Mouse (Mus musculus): ENCODE measurements around the gene Pdp2.

GRCm38 (mm10) chr8:104595773-104596536, 4.7 kb downstream of the Pdp2 start:
- TF ChIP-seq CTCF (IDR thresholded peaks at IDR 0.05; ENCODE audit: borderline replicate concordance, control insufficient read depth, extremely low read depth, insufficient read depth, low read length, poor library complexity) (no peak), POLR2A (IDR thresholded peaks at IDR 0.05; ENCODE audit: control insufficient read depth, extremely low read depth, insufficient read depth, low read length, poor library complexity) (no peak)

All from thymus, adult 2 months (tissue).